Mouse (Mus musculus): ENCODE measurements around the gene Arhgap45.
"Not testable (repeated sequence)": the region's sequence is repeated elsewhere in the genome, so short reads cannot be mapped to it uniquely, and the experiment has no call there.

Gene Arhgap45

GRCm38 (mm10) chr10:80033511-80034391 lies 17.3 kb downstream of the Arhgap45 start:
- no peak for DNase-seq (ENCODE audit: low spot score in 2 of 2)

- DNase-seq (ENCODE audit: low spot score in 2 of 2) = no peak
Measured at GRCm38 (mm10) chr10:80035148-80035547, 18.7 kb downstream of the Arhgap45 start.

- DNase-seq (ENCODE audit: low spot score in 2 of 2) = no peak
Measured at GRCm38 (mm10) chr10:80035686-80036085, 19.2 kb downstream of the Arhgap45 start.

GRCm38 (mm10) chr10:80036832-80037231 lies 20.4 kb downstream of the Arhgap45 start:
- no peak for DNase-seq (ENCODE audit: low spot score in 2 of 2)

GRCm38 (mm10) chr10:80039559-80039979 lies 23.1 kb downstream of the Arhgap45 start, which contains the start of gene Polr2e:
Polr2e (minus strand) TSS chr10:80039795.
- peak; percentile 96 to 98 for DNase-seq (ENCODE audit: low spot score in 2 of 2)

GRCm38 (mm10) chr10:80041409-80042060 lies 25.1 kb downstream of the Arhgap45 start:
- DNase-seq (ENCODE audit: low spot score in 2 of 2) = not testable (repeated sequence)

- no peak for DNase-seq (ENCODE audit: low spot score in 2 of 2)
Measured at GRCm38 (mm10) chr10:80044087-80044486, 27.6 kb downstream of the Arhgap45 start.

GRCm38 (mm10) chr10:80045364-80045763 lies 28.9 kb downstream of the Arhgap45 start:
- DNase-seq (ENCODE audit: low spot score in 2 of 2) = not testable (repeated sequence)

GRCm38 (mm10) chr10:80045766-80046165 lies 29.3 kb downstream of the Arhgap45 start:
- DNase-seq (ENCODE audit: low spot score in 2 of 2) = no peak

GRCm38 (mm10) chr10:80047041-80047565 lies 30.6 kb downstream of the Arhgap45 start, which contains the start of gene Gpx4:
Gpx4 (plus strand) TSS chr10:80047166.
- DNase-seq (ENCODE audit: low spot score in 2 of 2) = no peak

GRCm38 (mm10) chr10:80048396-80048795 lies 31.9 kb downstream of the Arhgap45 start:
- DNase-seq (ENCODE audit: low spot score in 2 of 2) = no peak

GRCm38 (mm10) chr10:80048834-80049233 lies 32.4 kb downstream of the Arhgap45 start:
- no peak for DNase-seq (ENCODE audit: low spot score in 2 of 2)

GRCm38 (mm10) chr10:80050244-80050643 lies 33.8 kb downstream of the Arhgap45 start:
- no peak for DNase-seq (ENCODE audit: low spot score in 2 of 2)

- no peak for DNase-seq (ENCODE audit: low spot score in 2 of 2)
Measured at GRCm38 (mm10) chr10:80050885-80051617, 34.6 kb downstream of the Arhgap45 start.

- DNase-seq (ENCODE audit: low spot score in 2 of 2) = no peak
Measured at GRCm38 (mm10) chr10:80051618-80052373, 35.3 kb downstream of the Arhgap45 start.

GRCm38 (mm10) chr10:80052374-80052764 lies 35.9 kb downstream of the Arhgap45 start:
- DNase-seq (ENCODE audit: low spot score in 2 of 2) = no peak

- DNase-seq (ENCODE audit: low spot score in 2 of 2) = peak; percentile 99
Measured at GRCm38 (mm10) chr10:80053259-80053780, 36.9 kb downstream of the Arhgap45 start.

- DNase-seq (ENCODE audit: low spot score in 2 of 2) = peak in 1 of 2 experiments; percentile 51
Measured at GRCm38 (mm10) chr10:80053831-80054815, 37.7 kb downstream of the Arhgap45 start.

GRCm38 (mm10) chr10:80054911-80055310 lies 38.5 kb downstream of the Arhgap45 start:
- not testable (repeated sequence) for DNase-seq (ENCODE audit: low spot score in 2 of 2)
